ENCODE assay signal across 8 mouse cellular contexts in the genomic region with DNA sequence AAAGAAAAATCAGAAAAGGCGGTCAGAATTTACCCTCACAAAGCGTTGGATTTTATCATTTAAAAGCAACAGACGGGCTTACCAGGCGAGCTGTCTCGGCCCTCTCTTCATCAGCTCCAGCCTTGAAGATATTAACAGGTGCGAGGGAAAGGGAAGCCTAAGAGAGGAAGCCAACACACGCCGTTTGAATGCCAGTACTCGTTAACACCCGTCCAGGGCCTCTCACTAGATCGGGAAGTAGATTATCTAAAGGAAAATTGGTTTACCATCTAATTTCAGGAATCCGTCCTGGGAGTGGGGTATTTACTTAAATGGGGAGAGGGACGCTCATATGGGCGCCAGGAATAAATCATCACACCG. TPM values are rescaled to one million over a fixed set of nuclear protein-coding genes. Genes with fewer than 3 reads are reported as not detected.
A peak's percentile ranks its signal among the peaks of the same experiment; 100 is the strongest.
DNase-seq lines count a peak whose midpoint lies in the region; ATAC-seq and TF ChIP-seq lines count a peak whose summit lies in the region.

No protein-coding gene starts in this region.

- H3K9ac ChIP-seq in lung, embryonic 15.5 days = peak overlapping the region; percentile 75
- peak overlapping the region; percentile 95 for H3K9ac ChIP-seq in limb, embryonic 14.5 days (ENCODE audit: low read depth, low read length, severe bottlenecking)
- peak overlapping the region; percentile 83 for H3K9ac ChIP-seq in neural tube, embryonic 15.5 days (replicated peaks)

- 2% methylated on average over 15 of the region's 15 CpGs for WGBS in lung, embryonic 15.5 days
- 3% methylated on average over 15 of the region's 15 CpGs for WGBS in limb, embryonic 14.5 days
- 4% methylated on average over 15 of the region's 15 CpGs for WGBS in neural tube, embryonic 15.5 days

- no peak for DNase-seq in lung, postnatal 10 days
- no peak for DNase-seq in limb, embryonic 14.5 days (ENCODE audit: low spot score)
- DNase-seq in left cerebral cortex, postnatal 10 days (ENCODE audit: extremely low spot score in 1 of 2, low spot score in 2 of 2) = no peak
- DNase-seq in layer of hippocampus, postnatal 10 days (ENCODE audit: low spot score in 2 of 2) = no peak
- DNase-seq in retina, postnatal 1 day = no peak

- no peak for ATAC-seq in lung, embryonic 15.5 days (ENCODE audit: borderline replicate concordance, extremely low read depth, low FRiP score, low TSS enrichment)
- no peak for ATAC-seq in limb, embryonic 14.5 days (ENCODE audit: low FRiP score, low read depth)
- no peak for ATAC-seq in neural tube, embryonic 15.5 days (ENCODE audit: low FRiP score)

- H3K4me3 ChIP-seq in lung, embryonic 15.5 days = peak overlapping the region; percentile 97
- peak overlapping the region; percentile 99 for H3K4me3 ChIP-seq in erythroblast, embryonic 14.5 days (replicated peaks)
- H3K4me3 ChIP-seq in limb, embryonic 14.5 days (replicated peaks; ENCODE audit: low read length) = peak overlapping the region; percentile 98
- H3K4me3 ChIP-seq in neural tube, embryonic 15.5 days (replicated peaks) = peak overlapping the region; percentile 98

- peaks cover 22% of the 10 kb centered on the region; the same call in 1 of the 2 replicates for H3K4me1 ChIP-seq in lung, embryonic 15.5 days
- H3K4me1 ChIP-seq in erythroblast, embryonic 14.5 days (ENCODE audit: control insufficient read depth) = peaks cover 41% of the 10 kb centered on the region
- no peaks in the 10 kb centered on the region; the same call in 1 of the 2 replicates for H3K4me1 ChIP-seq in limb, embryonic 14.5 days (ENCODE audit: control insufficient read depth, insufficient read depth, low read length)
- peaks cover 20% of the 10 kb centered on the region for H3K4me1 ChIP-seq in neural tube, embryonic 15.5 days

- no peak for TF ChIP-seq POLR2A in limb, embryonic 14.5 days (IDR thresholded peaks at IDR 0.05; ENCODE audit: borderline replicate concordance, extremely low read depth, insufficient read depth, insufficient read length)

- no peaks in the 10 kb centered on the region for H3K27me3 ChIP-seq in lung, embryonic 15.5 days
- no peaks in the 10 kb centered on the region for H3K27me3 ChIP-seq in erythroblast, embryonic 14.5 days (ENCODE audit: control insufficient read depth)
- no peaks in the 10 kb centered on the region for H3K27me3 ChIP-seq in limb, embryonic 14.5 days (ENCODE audit: control insufficient read depth, insufficient read depth, low read length)
- H3K27me3 ChIP-seq in neural tube, embryonic 15.5 days (replicated peaks) = no peaks in the 10 kb centered on the region

- no peaks in the 10 kb centered on the region for H3K9me3 ChIP-seq in lung, embryonic 15.5 days
- H3K9me3 ChIP-seq in erythroblast, embryonic 14.5 days (ENCODE audit: control insufficient read depth, low read length) = no peaks in the 10 kb centered on the region
- no peaks in the 10 kb centered on the region for H3K9me3 ChIP-seq in limb, embryonic 14.5 days (ENCODE audit: control insufficient read depth, low read length)
- no peaks in the 10 kb centered on the region for H3K9me3 ChIP-seq in neural tube, embryonic 15.5 days (replicated peaks)

- H3K27ac ChIP-seq in lung, embryonic 15.5 days = no peak overlapping the region; the same call in 1 of the 2 replicates
- H3K27ac ChIP-seq in limb, embryonic 14.5 days (replicated peaks; ENCODE audit: low read depth, low read length) = no peak overlapping the region
- peak overlapping the region; percentile 90 for H3K27ac ChIP-seq in neural tube, embryonic 15.5 days (replicated peaks)

- H3K36me3 ChIP-seq in lung, embryonic 15.5 days = peaks cover 41% of the 10 kb centered on the region
- peaks cover 43% of the 10 kb centered on the region for H3K36me3 ChIP-seq in erythroblast, embryonic 14.5 days (ENCODE audit: control insufficient read depth)
- H3K36me3 ChIP-seq in limb, embryonic 14.5 days (ENCODE audit: control insufficient read depth, insufficient read depth, low read length) = peaks cover 43% of the 10 kb centered on the region
- H3K36me3 ChIP-seq in neural tube, embryonic 15.5 days = peaks cover 37% of the 10 kb centered on the region

- intact Hi-C loops in left cerebral cortex, postnatal 10 days (cut with DNase I) = no loop called here

- H3K4me2 ChIP-seq in lung, embryonic 15.5 days = peak overlapping the region; percentile 69
- peak overlapping the region; percentile 87 for H3K4me2 ChIP-seq in limb, embryonic 14.5 days (replicated peaks; ENCODE audit: low read depth, low read length, severe bottlenecking)
- peak overlapping the region; percentile 67 for H3K4me2 ChIP-seq in neural tube, embryonic 15.5 days

RNA-seq across cellular contexts. Expression of gene Cct2, which starts 0.7 kb away (rescaled TPM):
- polyA plus RNA-seq in lung, embryonic 15.5 days (2015; fragmentation: Nextera tagmentation; extraction: Ambion mirVana) = 235 and 246 TPM in 2 replicates
- 2.0 and 3.3 TPM in 2 replicates for polyA plus RNA-seq in erythroblast, embryonic 14.5 days (2012)
- 207 and 231 TPM in 2 replicates for polyA plus RNA-seq in limb, embryonic 14.5 days (2012; rRNA removed)
- polyA plus RNA-seq in limb, embryonic 14.5 days (2014; fragmentation: Nextera tagmentation; extraction: Ambion mirVana) = 253 and 262 TPM in 2 replicates
- polyA plus RNA-seq in neural tube, embryonic 15.5 days (2015; fragmentation: Nextera tagmentation; extraction: Ambion mirVana) = 247 and 251 TPM in 2 replicates
- total RNA-seq in left cerebral cortex, postnatal 10 days (2021) = 100 to 1,000 TPM; 229 to 235 TPM
- 100 to 1,000 TPM; 241 to 255 TPM for total RNA-seq in layer of hippocampus, postnatal 10 days (2021)

RNA-seq across cellular contexts. Expression of gene Lrrc10, which starts 17.7 kb away (rescaled TPM):
- 0.88 and 1.2 TPM in 2 replicates for polyA plus RNA-seq in lung, embryonic 15.5 days (2015; fragmentation: Nextera tagmentation; extraction: Ambion mirVana)
- not detected in 2 replicates for polyA plus RNA-seq in erythroblast, embryonic 14.5 days (2012)
- polyA plus RNA-seq in limb, embryonic 14.5 days (2012; rRNA removed) = 0.09 and 0.12 TPM in 2 replicates
- not detected in 2 replicates for polyA plus RNA-seq in limb, embryonic 14.5 days (2014; fragmentation: Nextera tagmentation; extraction: Ambion mirVana)
- polyA plus RNA-seq in neural tube, embryonic 15.5 days (2015; fragmentation: Nextera tagmentation; extraction: Ambion mirVana) = not detected in 2 replicates
- total RNA-seq in left cerebral cortex, postnatal 10 days (2021) = under 1 TPM in 1 of 2 experiments, not detected in 1; 0.39 TPM
- total RNA-seq in layer of hippocampus, postnatal 10 days (2021) = under 1 TPM in 1 of 2 experiments, not detected in 1; 0.34 TPM

Comparison
In these comparisons a context has a peak if more than half of its experiments do, and no peak if none do; other contexts are left out.
1. RNA of gene Cct2, which starts 0.7 kb away (polyA plus RNA-seq): 207 to 262 TPM in limb, embryonic 14.5 days, 247 to 251 TPM in neural tube, embryonic 15.5 days and 235 to 246 TPM in lung, embryonic 15.5 days; 2.0 to 3.3 TPM in erythroblast, embryonic 14.5 days; every median in the first group is over 10 times any median in the second.
2. Peak in every context shown above with its lines, with median percentiles within 50 percentile points of each other: H3K4me2 ChIP-seq, H3K4me3 ChIP-seq and H3K9ac ChIP-seq.